Mouse (Mus musculus): Measurements from ENCODE around the gene Hunk.

Gene Hunk

GRCm38 (mm10) chr16:90394761-90395160 lies 8.9 kb downstream of the Hunk start:
- DNase-seq (ENCODE audit: low spot score): no peak

GRCm38 (mm10) chr16:90395996-90396556 lies 10.3 kb downstream of the Hunk start:
- no peak for DNase-seq (ENCODE audit: low spot score)

GRCm38 (mm10) chr16:90396882-90397281 lies 11.1 kb downstream of the Hunk start:
- DNase-seq (ENCODE audit: low spot score): no peak

GRCm38 (mm10) chr16:90400314-90400713 lies 14.5 kb downstream of the Hunk start:
- peak; percentile 82 for DNase-seq (ENCODE audit: low spot score)

- peak; percentile 52 for DNase-seq (ENCODE audit: low spot score)
Measured at GRCm38 (mm10) chr16:90400906-90401666, 15.3 kb downstream of the Hunk start.

GRCm38 (mm10) chr16:90402292-90402691 lies 16.5 kb downstream of the Hunk start:
- no peak for DNase-seq (ENCODE audit: low spot score)

GRCm38 (mm10) chr16:90405195-90405594 lies 19.4 kb downstream of the Hunk start:
- DNase-seq (ENCODE audit: low spot score): no peak

- DNase-seq (ENCODE audit: low spot score): peak; percentile 51
Measured at GRCm38 (mm10) chr16:90405599-90405998, 19.8 kb downstream of the Hunk start.

- DNase-seq (ENCODE audit: low spot score): peak; percentile 78
Measured at GRCm38 (mm10) chr16:90407541-90408289, 21.9 kb downstream of the Hunk start.

- DNase-seq (ENCODE audit: low spot score): no peak
Measured at GRCm38 (mm10) chr16:90412096-90413082, 26.6 kb downstream of the Hunk start.

GRCm38 (mm10) chr16:90416621-90417020 lies 30.8 kb downstream of the Hunk start:
- DNase-seq (ENCODE audit: low spot score): no peak

- peak; percentile 74 for DNase-seq (ENCODE audit: low spot score)
Measured at GRCm38 (mm10) chr16:90418661-90419060, 32.8 kb downstream of the Hunk start.

GRCm38 (mm10) chr16:90421145-90421544 lies 35.3 kb downstream of the Hunk start:
- DNase-seq (ENCODE audit: low spot score): peak; percentile 61

GRCm38 (mm10) chr16:90421551-90421950 lies 35.7 kb downstream of the Hunk start:
- no peak for DNase-seq (ENCODE audit: low spot score)

GRCm38 (mm10) chr16:90422108-90422529 lies 36.3 kb downstream of the Hunk start:
- DNase-seq (ENCODE audit: low spot score): no peak

GRCm38 (mm10) chr16:90423898-90424297 lies 38.1 kb downstream of the Hunk start:
- peak; percentile 60 for DNase-seq (ENCODE audit: low spot score)

GRCm38 (mm10) chr16:90424391-90424790 lies 38.6 kb downstream of the Hunk start:
- DNase-seq (ENCODE audit: low spot score): no peak

- DNase-seq (ENCODE audit: low spot score): no peak
Measured at GRCm38 (mm10) chr16:90426234-90426633, 40.4 kb downstream of the Hunk start.

- DNase-seq (ENCODE audit: low spot score): no peak
Measured at GRCm38 (mm10) chr16:90427838-90428630, 42.2 kb downstream of the Hunk start.

- no peak for DNase-seq (ENCODE audit: low spot score)
Measured at GRCm38 (mm10) chr16:90433551-90433950, 47.7 kb downstream of the Hunk start.

- no peak for DNase-seq (ENCODE audit: low spot score)
Measured at GRCm38 (mm10) chr16:90435231-90435630, 49.4 kb downstream of the Hunk start.
